Mouse (Mus musculus) urinary bladder, adult 18-20 months (tissue): ENCODE results near the gene Lztfl1.
A peak's percentile ranks its signal among the peaks of the same experiment; 100 is the strongest.
"Not testable (repeated sequence)": the region's sequence is repeated elsewhere in the genome, so short reads cannot be mapped to it uniquely, and the experiment has no call there.

Experiments
- DNase-seq, 2 experiments: peaks; one replicate each; pipeline ENCODE4 v3.0.0; 2022; ENCODE audit warnings: low spot score in 2 of 2, mixed read lengths in 2 of 2

Gene Lztfl1

GRCm38 (mm10) chr9:123717186-123718008 lies at the start of gene Lztfl1:
Lztfl1 (minus strand) TSS chr9:123717697.
- DNase-seq: peak; percentile 80 to 95

- no peak for DNase-seq
Observed at GRCm38 (mm10) chr9:123766996-123767395, 49.5 kb upstream of the Lztfl1 start.

DNA sequence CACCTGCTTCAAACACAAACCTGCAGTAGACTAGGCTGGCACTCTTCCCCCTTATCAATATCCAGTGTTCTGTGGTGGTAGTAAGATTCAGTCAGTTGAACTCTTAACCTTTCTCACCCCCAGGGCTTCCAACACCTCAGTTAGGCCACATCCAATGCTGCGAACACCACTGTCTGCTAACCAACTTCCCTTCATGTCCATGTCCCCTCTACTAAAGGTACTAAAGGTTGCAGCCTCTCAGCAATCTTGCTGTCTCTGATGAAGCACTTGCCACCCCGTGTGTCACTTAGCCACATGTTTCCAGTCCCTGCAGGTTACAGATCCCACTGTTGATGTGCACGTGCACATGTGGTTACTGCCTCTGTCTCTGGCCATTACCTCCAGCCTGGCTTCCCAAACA lies 46.3 kb upstream of the Lztfl1 start:
- no peak for DNase-seq

DNA sequence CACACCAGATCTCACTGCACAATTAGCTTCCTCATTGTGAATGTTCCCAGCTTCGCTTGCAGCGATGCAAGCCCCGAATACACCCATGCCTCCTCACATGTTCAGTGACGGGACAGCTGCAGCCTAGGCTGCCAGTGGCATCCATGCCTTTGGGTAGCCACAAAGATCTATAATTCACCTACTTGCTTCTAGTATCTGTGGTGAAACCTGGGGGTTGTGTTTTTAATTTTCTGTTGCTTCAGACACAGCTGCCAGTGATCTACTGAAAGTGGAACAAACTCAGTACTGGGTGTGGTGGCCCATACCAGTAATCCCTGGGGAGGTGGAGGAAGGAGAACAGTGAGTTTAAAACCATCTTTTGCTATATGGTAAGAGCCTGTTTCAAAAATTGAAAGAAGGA lies 45.4 kb upstream of the Lztfl1 start:
- no peak for DNase-seq

- DNase-seq: no peak
Observed at GRCm38 (mm10) chr9:123760806-123761205, 43.3 kb upstream of the Lztfl1 start.

- no peak for DNase-seq
Observed at GRCm38 (mm10) chr9:123758645-123759044, 41.1 kb upstream of the Lztfl1 start.

GRCm38 (mm10) chr9:123758156-123758555 lies 40.7 kb upstream of the Lztfl1 start:
- no peak for DNase-seq

GRCm38 (mm10) chr9:123757326-123757725 lies 39.8 kb upstream of the Lztfl1 start:
- DNase-seq: no peak

GRCm38 (mm10) chr9:123756752-123757151 lies 39.3 kb upstream of the Lztfl1 start:
- no peak for DNase-seq

- DNase-seq: no peak
Observed at GRCm38 (mm10) chr9:123754333-123754732, 36.8 kb upstream of the Lztfl1 start.

DNA sequence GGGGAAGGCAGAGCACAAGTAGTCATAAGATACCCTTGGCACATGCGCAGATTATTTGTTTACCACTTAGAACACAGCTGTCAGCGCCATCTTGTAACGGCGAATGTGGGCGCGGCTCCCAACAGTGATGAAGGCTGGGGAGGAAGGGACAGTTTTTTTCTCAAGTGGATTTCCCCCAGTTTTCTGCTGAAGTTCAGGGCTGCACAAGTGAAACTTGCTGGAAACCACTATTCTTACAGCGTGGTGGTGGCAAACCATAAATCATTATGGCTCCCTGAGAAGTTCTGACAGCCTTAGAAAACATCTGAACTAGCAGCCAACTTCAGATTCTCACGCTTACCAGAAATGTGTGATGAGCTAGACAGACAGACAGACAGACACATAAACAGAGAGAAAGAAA lies 32.2 kb upstream of the Lztfl1 start:
- DNase-seq: not testable (repeated sequence)

GRCm38 (mm10) chr9:123740799-123741198 lies 23.3 kb upstream of the Lztfl1 start:
- DNase-seq: no peak

DNA sequence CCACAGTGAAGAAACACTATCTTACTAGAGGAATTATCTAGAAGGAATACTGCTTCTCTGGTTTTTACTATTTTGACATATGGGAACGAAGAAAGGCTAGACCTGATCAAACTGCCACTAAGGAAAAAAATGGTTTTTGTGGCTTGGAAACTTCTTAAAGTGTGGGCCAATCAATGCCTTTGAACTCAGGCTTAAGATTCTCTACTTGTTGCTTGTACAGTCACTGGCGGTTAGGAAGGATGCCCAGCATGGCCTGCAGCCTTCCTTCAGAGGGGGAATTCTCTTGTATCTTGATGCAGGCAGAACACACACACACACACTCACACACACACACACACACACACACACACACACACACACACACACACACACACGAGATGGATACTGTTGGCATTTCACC lies 16.6 kb upstream of the Lztfl1 start:
- no peak for DNase-seq

DNA sequence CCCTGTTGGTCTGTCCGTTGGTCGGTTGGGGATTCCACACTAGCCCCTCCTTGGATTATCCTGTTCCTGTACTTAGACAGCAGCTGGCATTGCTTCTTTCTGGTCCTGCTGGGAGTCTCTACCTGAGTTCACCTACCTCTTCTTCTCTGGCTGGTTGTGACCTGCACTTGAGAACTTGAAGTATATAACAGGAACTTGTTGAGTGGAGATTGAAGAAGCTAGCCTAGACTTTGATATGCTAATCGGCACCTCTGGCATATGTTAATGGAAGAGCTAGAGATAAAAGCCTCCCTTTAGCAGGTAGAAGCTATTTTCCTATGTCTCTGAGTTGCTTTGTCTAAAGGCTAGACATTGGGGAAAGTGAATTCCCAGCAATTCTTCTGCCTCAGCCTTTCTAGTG lies 13.8 kb upstream of the Lztfl1 start:
- DNase-seq: no peak

GRCm38 (mm10) chr9:123722737-123723493 lies 5.4 kb upstream of the Lztfl1 start:
- no peak for DNase-seq

DNA sequence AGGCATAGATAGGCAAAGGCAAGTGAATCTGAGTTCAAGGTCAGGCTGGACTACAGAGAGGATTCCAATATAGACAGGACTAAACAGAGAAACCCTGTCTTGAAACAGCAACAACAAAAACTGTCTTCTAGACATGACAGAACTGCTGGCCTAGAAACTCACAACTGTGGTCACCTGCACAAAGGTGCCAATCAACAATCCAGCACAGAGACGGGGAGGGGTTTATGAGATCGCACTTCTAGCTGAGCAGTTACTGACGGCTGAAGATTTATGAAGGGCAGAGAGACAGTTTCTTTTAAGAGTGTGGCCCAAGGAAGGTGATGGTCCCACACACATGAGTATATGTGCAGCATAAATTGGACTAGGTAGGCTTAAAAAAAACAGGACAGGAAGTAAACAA lies 1.2 kb downstream of the Lztfl1 start:
- no peak for DNase-seq

GRCm38 (mm10) chr9:123713111-123713510 lies 4.4 kb downstream of the Lztfl1 start:
- DNase-seq: no peak

GRCm38 (mm10) chr9:123709226-123709625 lies 8.3 kb downstream of the Lztfl1 start:
- no peak for DNase-seq

GRCm38 (mm10) chr9:123701822-123702221 lies 15.7 kb downstream of the Lztfl1 start:
- no peak for DNase-seq

DNA sequence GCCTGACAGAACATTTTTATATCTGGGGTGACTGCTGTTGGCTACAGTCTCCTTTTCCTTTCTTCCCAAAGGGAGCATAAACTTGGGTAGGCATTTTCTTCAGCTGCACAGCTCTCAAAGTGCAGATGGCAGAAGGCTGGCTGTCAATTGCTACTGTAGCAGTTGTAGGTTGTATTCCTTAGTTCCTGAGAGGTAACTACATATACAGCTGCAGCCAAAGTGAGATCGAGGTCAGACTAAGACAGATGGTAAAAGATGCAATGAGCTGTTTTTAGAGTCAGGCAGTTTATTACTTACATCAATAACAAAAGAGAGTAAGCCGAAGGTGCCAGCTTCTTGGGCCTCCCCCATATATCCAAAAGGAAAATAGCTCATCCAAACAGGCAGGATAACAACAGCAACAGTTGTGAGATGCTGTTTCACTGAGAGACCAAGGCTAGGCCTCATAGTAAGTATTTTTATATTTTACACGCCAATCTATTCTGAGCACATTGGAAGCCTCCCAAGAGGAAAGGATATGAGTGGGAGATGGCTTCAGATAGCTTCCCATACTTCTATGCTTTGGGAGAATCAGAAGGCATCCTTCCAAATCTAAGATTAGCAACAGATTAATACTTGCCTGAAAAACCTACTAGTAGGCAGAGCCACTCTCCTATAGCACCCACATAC lies 21.7 kb downstream of the Lztfl1 start:
- DNase-seq: no peak

DNA sequence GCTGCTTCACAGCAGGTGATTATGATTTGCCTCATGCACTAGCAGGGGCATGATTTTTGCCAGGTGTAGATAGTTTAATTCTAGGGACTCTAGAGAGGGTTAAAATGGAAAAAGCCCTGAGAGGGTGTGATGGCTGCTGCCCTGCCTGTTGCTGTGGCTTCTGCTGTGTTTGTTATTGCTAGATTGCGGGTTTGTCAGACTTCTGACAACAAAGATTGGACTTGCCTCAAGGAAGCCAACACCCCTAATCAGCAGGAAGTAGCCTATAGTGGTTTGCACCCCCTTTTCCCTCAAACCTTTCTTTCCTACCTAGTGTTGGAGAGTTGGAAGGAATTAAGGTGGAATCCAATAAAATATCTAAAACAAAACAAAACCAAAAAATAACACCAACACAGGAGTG lies 29.3 kb downstream of the Lztfl1 start:
- DNase-seq: no peak

DNA sequence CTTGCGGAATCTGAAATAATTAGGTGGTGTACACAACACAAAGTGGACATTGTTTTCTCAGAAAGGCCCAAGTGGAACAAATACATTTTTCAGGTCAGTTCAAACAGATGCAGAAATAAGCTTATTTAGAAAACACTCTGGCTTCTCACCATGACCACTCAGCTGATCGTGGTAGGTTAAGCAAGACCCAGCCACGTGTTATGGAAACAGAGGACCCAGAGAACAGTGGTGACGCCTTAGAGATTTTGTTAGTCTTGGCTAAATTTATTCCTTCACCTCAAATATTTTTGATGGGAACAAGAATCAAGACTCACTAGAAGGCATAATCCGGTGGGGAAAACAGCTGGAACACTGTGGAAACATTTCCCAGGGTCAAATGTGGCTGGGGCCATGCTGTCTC lies 31.3 kb downstream of the Lztfl1 start:
- no peak for DNase-seq

DNA sequence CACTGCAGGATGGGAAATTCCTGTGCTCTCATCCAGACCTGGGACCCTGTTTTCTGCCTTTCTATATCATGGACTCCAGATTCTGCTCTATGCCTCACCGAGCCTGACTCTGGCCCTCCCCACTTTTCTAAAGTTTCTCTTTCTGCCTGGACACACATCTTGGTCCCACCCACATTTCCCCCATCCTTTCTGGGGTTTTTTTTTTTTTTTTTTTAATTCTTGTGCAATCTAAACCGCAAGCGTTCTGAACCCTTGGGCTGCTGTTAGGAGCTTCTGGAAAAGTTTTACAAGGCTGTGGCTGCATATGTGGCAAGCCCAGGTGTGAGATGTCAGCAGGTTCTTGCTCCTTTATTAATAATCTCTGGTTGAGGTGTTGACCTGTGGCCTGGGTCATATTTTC lies 33.8 kb downstream of the Lztfl1 start:
- no peak for DNase-seq
